Mouse (Mus musculus) lung, adult 2 months (tissue): ENCODE data around the gene Cabin1.
A peak's percentile ranks its signal among the peaks of the same experiment; 100 is the strongest.

Source experiments
- CTCF ChIP-seq: fragments of 200-500 bp; IDR thresholded peaks from 2 replicates; pipeline ENCODE4 v1.5.1; 2011; ENCODE audit warnings: mild to moderate bottlenecking, low read length, control low read depth; ENCODE audit not compliant: insufficient read depth
- POLR2A ChIP-seq: fragments of 200-500 bp; IDR thresholded peaks from 2 replicates; pipeline ENCODE4 v1.6.1; 2011; ENCODE audit warnings: low read depth, mild to moderate bottlenecking, control low read depth, low read length, borderline replicate concordance; ENCODE audit errors: extremely low read depth

DNA sequence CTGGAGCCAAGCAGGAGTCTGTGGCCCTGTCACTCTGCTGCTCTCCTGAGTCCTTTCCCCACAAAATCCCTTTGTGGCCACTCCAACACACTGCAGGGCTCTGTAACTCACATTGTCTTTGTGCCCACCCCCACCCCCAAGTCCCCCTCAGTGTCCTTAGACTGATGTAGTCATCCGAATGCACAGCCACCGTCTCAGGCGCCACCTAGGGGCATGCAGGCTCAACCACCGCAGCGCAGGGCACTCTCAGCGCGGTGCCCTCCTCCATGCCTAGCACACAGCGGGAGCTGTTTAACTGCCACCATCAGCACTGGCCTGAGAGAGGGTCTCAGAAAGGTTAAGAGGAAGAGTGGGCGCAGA lies 55.5 kb downstream of the Cabin1 start:
- TF ChIP-seq CTCF (peak; percentile 56), POLR2A (no peak)
